Mouse (Mus musculus): Measurements from ENCODE around the gene Tspear. TPM values are rescaled to one million over a fixed set of nuclear protein-coding genes. Genes with fewer than 3 reads are reported as not detected.
A peak's percentile ranks its signal among the peaks of the same experiment; 100 is the strongest.

Gene Tspear
- polyA plus RNA-seq, 1 experiment, result 1.3 TPM

- no peak for DNase-seq
- no peak for TF ChIP-seq CTCF (IDR thresholded peaks at IDR 0.05; ENCODE audit: borderline replicate concordance, control insufficient read depth, extremely low read depth, insufficient read depth, low read length, poor library complexity)
- TF ChIP-seq POLR2A (IDR thresholded peaks at IDR 0.05; ENCODE audit: control insufficient read depth, extremely low read depth, insufficient read depth, low read length, poor library complexity), result no peak
- Histone ChIP-seq H3K27me3 (ENCODE audit: control insufficient read depth, insufficient read depth, low read length) (no peaks in the 10 kb centered on the region), H3K36me3 (ENCODE audit: control insufficient read depth, insufficient read depth, low read length) (no peaks in the 10 kb centered on the region), H3K4me3 (ENCODE audit: control insufficient read depth, insufficient read depth, low read length) (no peak overlapping the region), H3K4me1 (replicated peaks; ENCODE audit: control insufficient read depth, insufficient read depth, low read length) (no peaks in the 10 kb centered on the region), H3K27ac (ENCODE audit: control insufficient read depth, insufficient read depth, low read length) (no peak overlapping the region)
- WGBS, result 85% methylated on average over 5 of the region's 5 CpGs
Measured at GRCm38 (mm10) chr10:77921009-77921408, 234.6 kb downstream of the Tspear start.

GRCm38 (mm10) chr10:77922681-77923080, 236.3 kb downstream of the Tspear start:
- H3K36me3 ChIP-seq (ENCODE audit: control insufficient read depth, insufficient read depth, low read length), result no peaks in the 10 kb centered on the region
- H3K4me1 ChIP-seq (replicated peaks; ENCODE audit: control insufficient read depth, insufficient read depth, low read length), result no peaks in the 10 kb centered on the region
- no peak for DNase-seq
- TF ChIP-seq POLR2A (IDR thresholded peaks at IDR 0.05; ENCODE audit: control insufficient read depth, extremely low read depth, insufficient read depth, low read length, poor library complexity) (no peak), CTCF (IDR thresholded peaks at IDR 0.05; ENCODE audit: borderline replicate concordance, control insufficient read depth, extremely low read depth, insufficient read depth, low read length, poor library complexity) (no peak)
- H3K27me3 ChIP-seq (ENCODE audit: control insufficient read depth, insufficient read depth, low read length), result no peaks in the 10 kb centered on the region
- H3K4me3 ChIP-seq (ENCODE audit: control insufficient read depth, insufficient read depth, low read length), result no peak overlapping the region
- no peak overlapping the region for H3K27ac ChIP-seq (ENCODE audit: control insufficient read depth, insufficient read depth, low read length)
- 28% methylated on average over 4 of the region's 4 CpGs for WGBS

GRCm38 (mm10) chr10:77926140-77926539, 239.8 kb downstream of the Tspear start:
- H3K4me3 ChIP-seq (ENCODE audit: control insufficient read depth, insufficient read depth, low read length), result no peak overlapping the region
- H3K36me3 ChIP-seq (ENCODE audit: control insufficient read depth, insufficient read depth, low read length), result no peaks in the 10 kb centered on the region
- H3K27me3 ChIP-seq (ENCODE audit: control insufficient read depth, insufficient read depth, low read length), result no peaks in the 10 kb centered on the region
- no peaks in the 10 kb centered on the region for H3K4me1 ChIP-seq (replicated peaks; ENCODE audit: control insufficient read depth, insufficient read depth, low read length)
- peak; percentile 74 for DNase-seq
- no peak for TF ChIP-seq POLR2A (IDR thresholded peaks at IDR 0.05; ENCODE audit: control insufficient read depth, extremely low read depth, insufficient read depth, low read length, poor library complexity)
- TF ChIP-seq CTCF (IDR thresholded peaks at IDR 0.05; ENCODE audit: borderline replicate concordance, control insufficient read depth, extremely low read depth, insufficient read depth, low read length, poor library complexity), result no peak
- 27% methylated on average over 7 of the region's 7 CpGs for WGBS
- H3K27ac ChIP-seq (ENCODE audit: control insufficient read depth, insufficient read depth, low read length), result no peak overlapping the region

DNA sequence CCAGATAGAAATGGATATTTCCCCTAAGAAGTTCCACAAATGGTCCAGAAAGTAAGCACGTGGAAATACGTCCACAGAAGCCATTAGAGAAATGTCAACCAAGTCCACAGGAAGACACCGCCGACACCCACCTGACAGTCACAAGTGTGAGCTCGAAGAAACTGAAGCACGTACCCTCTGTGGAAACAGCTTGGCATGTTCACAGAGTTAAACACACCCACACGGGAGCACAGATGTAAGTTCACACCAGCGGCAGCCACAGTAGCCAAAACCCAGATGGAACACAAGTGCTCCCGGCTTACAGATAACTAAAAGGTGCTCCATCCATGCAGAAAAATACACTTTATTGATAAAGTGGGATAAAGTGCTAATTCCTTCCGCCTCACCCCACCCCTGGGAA, 241.0 kb downstream of the Tspear start:
- Histone ChIP-seq H3K4me1 (replicated peaks; ENCODE audit: control insufficient read depth, insufficient read depth, low read length) (no peaks in the 10 kb centered on the region), H3K27me3 (ENCODE audit: control insufficient read depth, insufficient read depth, low read length) (no peaks in the 10 kb centered on the region), H3K27ac (ENCODE audit: control insufficient read depth, insufficient read depth, low read length) (no peak overlapping the region), H3K36me3 (ENCODE audit: control insufficient read depth, insufficient read depth, low read length) (no peaks in the 10 kb centered on the region), H3K4me3 (ENCODE audit: control insufficient read depth, insufficient read depth, low read length) (no peak overlapping the region)
- DNase-seq, result no peak
- no peak for TF ChIP-seq CTCF (IDR thresholded peaks at IDR 0.05; ENCODE audit: borderline replicate concordance, control insufficient read depth, extremely low read depth, insufficient read depth, low read length, poor library complexity)
- no peak for TF ChIP-seq POLR2A (IDR thresholded peaks at IDR 0.05; ENCODE audit: control insufficient read depth, extremely low read depth, insufficient read depth, low read length, poor library complexity)
- WGBS, result 89% methylated on average over 10 of the region's 10 CpGs

Other genes starting within 250 kb of the Tspear start
- gene Fam207a, start 170.8 kb upstream of the Tspear start, polyA plus RNA-seq (2012; rRNA removed), result 49.1 and 52.4 TPM in 2 replicates
- 304 and 334 TPM in 2 replicates for gene Itgb2, start 156.3 kb upstream of the Tspear start, polyA plus RNA-seq (2012; rRNA removed)
- 103 and 129 TPM in 2 replicates for gene Pttg1ip, start 104.8 kb upstream of the Tspear start, polyA plus RNA-seq (2012; rRNA removed)
- gene Sumo3, start 80.5 kb upstream of the Tspear start, polyA plus RNA-seq (2012; rRNA removed), result 236 and 248 TPM in 2 replicates
- gene Gm49325, start 80.4 kb upstream of the Tspear start, polyA plus RNA-seq (2012; rRNA removed), result not detected in 2 replicates
- 52.0 and 52.6 TPM in 2 replicates for gene Ube2g2, start 64.3 kb upstream of the Tspear start, polyA plus RNA-seq (2012; rRNA removed)
- not detected in 2 replicates for gene Gm19402, start 4.2 kb downstream of the Tspear start, polyA plus RNA-seq (2012; rRNA removed)
- gene Gm9508, start 10.7 kb downstream of the Tspear start, polyA plus RNA-seq (2012; rRNA removed), result not detected in 2 replicates
- not detected in 2 replicates for gene Gm10272, start 20.1 kb downstream of the Tspear start, polyA plus RNA-seq (2012; rRNA removed)
- not detected in 2 replicates for gene Gm10024, start 24.9 kb downstream of the Tspear start, polyA plus RNA-seq (2012; rRNA removed)
- gene Gm10142, start 29.2 kb downstream of the Tspear start, polyA plus RNA-seq (2012; rRNA removed), result not detected in 2 replicates
- 0.23 TPM in 1 of 2 replicates, not detected in the other for gene Krtap12-1, start 34.0 kb downstream of the Tspear start, polyA plus RNA-seq (2012; rRNA removed)
- gene Gm10100, start 39.9 kb downstream of the Tspear start, polyA plus RNA-seq (2012; rRNA removed), result not detected in 2 replicates
- gene Gm18596, start 56.1 kb downstream of the Tspear start, polyA plus RNA-seq (2012; rRNA removed), result not detected in 2 replicates
- gene Gm9736, start 64.8 kb downstream of the Tspear start, polyA plus RNA-seq (2012; rRNA removed), result not detected in 2 replicates
- not detected in 2 replicates for gene Gm3233, start 73.1 kb downstream of the Tspear start, polyA plus RNA-seq (2012; rRNA removed)
- gene Gm3238, start 84.8 kb downstream of the Tspear start, polyA plus RNA-seq (2012; rRNA removed), result not detected in 2 replicates
- not detected in 2 replicates for gene Gm7138, start 90.4 kb downstream of the Tspear start, polyA plus RNA-seq (2012; rRNA removed)
- not detected in 2 replicates for gene Gm3250, start 96.0 kb downstream of the Tspear start, polyA plus RNA-seq (2012; rRNA removed)
- not detected in 2 replicates for gene Gm7137, start 101.6 kb downstream of the Tspear start, polyA plus RNA-seq (2012; rRNA removed)
- gene Gm9639, start 108.5 kb downstream of the Tspear start, polyA plus RNA-seq (2012; rRNA removed), result not detected in 2 replicates
- gene Gm19668, start 112.6 kb downstream of the Tspear start, polyA plus RNA-seq (2012; rRNA removed), result not detected in 2 replicates
- not detected in 2 replicates for gene Gm9507, start 125.3 kb downstream of the Tspear start, polyA plus RNA-seq (2012; rRNA removed)
- gene Gm2696, start 128.1 kb downstream of the Tspear start, polyA plus RNA-seq (2012; rRNA removed), result not detected in 2 replicates
- not detected in 2 replicates for gene Krtap10-4, start 140.5 kb downstream of the Tspear start, polyA plus RNA-seq (2012; rRNA removed)
- gene Krtap10-10, start 149.4 kb downstream of the Tspear start, polyA plus RNA-seq (2012; rRNA removed), result 0.12 TPM in 1 of 2 replicates, not detected in the other
- gene Gm36176, start 160.2 kb downstream of the Tspear start, polyA plus RNA-seq (2012; rRNA removed), result 0.36 TPM in 1 of 2 replicates, not detected in the other
- not detected in 2 replicates for gene Gm10318, start 166.3 kb downstream of the Tspear start, polyA plus RNA-seq (2012; rRNA removed)
- 0.24 and 0.27 TPM in 2 replicates for gene Gm3285, start 175.4 kb downstream of the Tspear start, polyA plus RNA-seq (2012; rRNA removed)
- gene Lrrc3, start 216.0 kb downstream of the Tspear start, polyA plus RNA-seq (2012; rRNA removed), result 1.1 and 1.9 TPM in 2 replicates

Data from thymus, adult 2 months (tissue).